Mouse (Mus musculus) kidney, adult 2 months (tissue): ENCODE measurements at regions not wholly inside any gene's neighbourhood (a gene's known extent, or its start where the extent isn't known, plus 50 kb on each side); places are given as distances from the start of the nearest gene placed in this dataset.

Experiments used
- CTCF ChIP-seq: fragments of 200-500 bp; conservative IDR thresholded peaks from 2 replicates; pipeline ENCODE4 v1.5.1; 2011; ENCODE audit warnings: low read depth, mild to moderate bottlenecking, control low read depth, low read length, moderate library complexity, mixed read lengths; ENCODE audit not compliant: insufficient read depth, insufficient read length
- POLR2A ChIP-seq: fragments of 200-500 bp; IDR thresholded peaks from one replicate; pipeline ENCODE4 v1.6.1; 2011; ENCODE audit warnings: low read depth, low read length, control low read depth

- TF ChIP-seq CTCF = no peak
- no peak for TF ChIP-seq POLR2A
Measured at GRCm38 (mm10) chr12:13066604-13067181, 125.0 kb upstream of the Mycn start.
